Mouse (Mus musculus) urinary bladder, postnatal 36 days (tissue): ENCODE data around the gene Acp2.
"Not testable (repeated sequence)": the region's sequence is repeated elsewhere in the genome, so short reads cannot be mapped to it uniquely, and the experiment has no call there.

ENCODE experiments used
- DNase-seq, 2 experiments: peaks; one replicate each; pipeline ENCODE4 v3.0.0; 2022; ENCODE audit warnings: low spot score in 2 of 2, mixed read lengths in 1 of 2

Acp2 gene

DNA sequence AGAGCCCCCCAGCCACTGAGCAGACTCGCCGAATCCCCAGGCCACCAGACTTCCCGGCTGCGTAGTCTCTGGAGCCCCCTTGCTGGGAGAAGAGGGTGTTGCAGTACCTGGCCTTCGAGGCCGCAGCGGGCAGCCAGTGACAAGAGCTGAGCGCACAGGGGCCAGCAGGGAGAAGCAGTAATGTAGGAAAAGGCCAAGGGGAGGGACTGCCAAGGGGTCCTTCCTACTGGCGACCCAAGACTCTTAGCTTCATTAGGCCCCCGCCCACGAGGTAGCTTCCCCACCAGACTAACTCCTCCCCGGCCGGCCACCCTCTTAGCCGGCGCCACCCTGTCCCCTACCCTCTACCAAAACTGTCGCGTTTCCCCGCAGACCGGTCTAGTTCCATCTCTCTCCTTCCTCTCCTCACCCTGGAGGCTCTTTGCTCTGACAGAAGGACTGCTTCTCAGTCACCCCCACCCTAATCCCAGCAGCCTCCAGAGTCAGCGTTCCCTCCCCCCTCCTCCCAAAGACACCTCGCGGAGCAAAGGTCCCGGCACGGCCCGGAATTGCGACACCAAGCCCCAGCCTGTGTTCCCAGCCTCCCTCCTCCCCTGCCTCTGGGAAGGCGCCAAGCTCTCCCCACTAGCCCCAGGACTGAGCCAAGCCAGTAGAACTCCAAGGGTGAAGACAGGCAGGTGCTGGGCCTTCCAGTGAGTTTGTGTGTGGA lies 7.9 kb upstream of the Acp2 start:
- peak; percentile 79 to 92 for DNase-seq

GRCm38 (mm10) chr2:91196577-91197001 lies 6.1 kb upstream of the Acp2 start:
- DNase-seq: peak in 1 of 2 experiments; percentile 38

DNA sequence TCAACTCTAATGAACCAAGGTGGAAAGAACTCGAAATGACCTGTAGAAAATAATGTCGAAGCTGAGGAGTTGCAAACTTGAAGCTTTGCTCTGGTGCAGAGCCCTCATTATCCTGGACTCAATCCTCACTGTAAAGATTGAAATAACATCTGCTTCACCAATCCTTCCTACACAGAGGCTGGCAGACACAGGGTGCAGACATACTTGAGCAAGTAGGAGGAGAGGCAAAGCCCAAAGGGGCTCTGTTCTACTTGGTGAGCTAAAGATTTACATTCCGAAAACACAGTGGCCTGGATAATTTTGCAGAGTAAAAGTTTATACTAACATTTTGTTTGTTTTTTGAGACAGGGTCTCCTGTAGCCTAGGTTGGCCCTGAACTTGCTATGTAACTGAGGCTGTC lies 3.8 kb upstream of the Acp2 start:
- no peak for DNase-seq

DNA sequence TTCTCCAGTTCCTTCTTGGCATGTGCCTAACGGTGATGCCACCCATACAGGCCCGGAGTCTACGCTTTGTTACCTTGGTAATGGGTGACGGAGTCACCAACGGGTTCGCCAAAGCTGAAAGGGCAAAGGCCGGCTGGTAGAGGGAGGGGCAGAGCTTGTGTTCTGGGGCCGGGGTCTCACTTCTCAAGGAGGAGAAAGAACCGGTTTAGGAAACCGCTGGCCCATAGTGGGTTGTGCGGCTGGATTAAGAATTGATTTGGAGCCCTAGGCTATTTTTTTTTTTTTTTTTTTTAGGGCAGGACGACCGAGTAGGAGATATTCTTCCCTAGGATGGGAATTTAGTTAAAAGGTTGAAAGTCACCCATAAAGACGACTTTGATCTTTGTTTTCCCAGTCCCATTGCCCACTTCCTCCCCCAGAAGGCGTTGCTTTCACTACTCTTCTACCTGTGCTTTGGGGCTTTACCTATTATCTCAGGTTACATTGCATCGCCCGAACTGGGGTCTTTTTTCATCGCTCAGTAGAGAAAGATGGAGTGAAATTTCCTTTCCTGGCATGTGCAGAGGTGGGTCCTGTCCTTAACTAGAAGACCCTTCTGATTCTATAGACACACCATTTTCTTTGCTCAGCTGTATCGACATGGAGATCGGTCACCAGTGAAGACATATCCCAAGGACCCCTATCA lies 429 bp downstream of the Acp2 start:
- DNase-seq: no peak

DNA sequence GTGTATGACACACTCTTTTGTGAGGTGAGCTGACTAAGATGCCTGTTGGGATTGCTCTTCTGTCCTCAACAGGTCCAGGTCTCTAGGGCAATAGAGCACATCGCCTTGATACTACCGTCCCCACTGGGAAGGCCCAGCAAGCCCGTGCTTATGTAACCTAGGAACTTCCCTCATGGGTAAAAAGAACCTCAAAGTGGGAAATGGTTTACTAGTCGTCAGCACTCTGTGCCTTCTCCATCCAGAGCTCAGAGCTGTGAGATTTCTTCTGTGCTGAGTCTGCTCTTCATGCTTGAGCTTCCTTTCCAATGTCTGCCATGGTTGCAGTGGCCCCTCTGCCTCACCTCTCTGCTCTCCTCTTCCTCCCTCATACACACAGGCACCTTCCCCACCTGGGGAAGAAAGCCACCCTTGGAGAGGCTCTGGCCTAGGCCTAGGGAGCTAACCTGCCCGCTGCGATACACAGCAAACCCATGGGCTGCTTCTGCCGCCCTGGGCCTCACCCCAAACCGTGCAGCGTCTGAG lies 3.6 kb downstream of the Acp2 start:
- DNase-seq: no peak

DNA sequence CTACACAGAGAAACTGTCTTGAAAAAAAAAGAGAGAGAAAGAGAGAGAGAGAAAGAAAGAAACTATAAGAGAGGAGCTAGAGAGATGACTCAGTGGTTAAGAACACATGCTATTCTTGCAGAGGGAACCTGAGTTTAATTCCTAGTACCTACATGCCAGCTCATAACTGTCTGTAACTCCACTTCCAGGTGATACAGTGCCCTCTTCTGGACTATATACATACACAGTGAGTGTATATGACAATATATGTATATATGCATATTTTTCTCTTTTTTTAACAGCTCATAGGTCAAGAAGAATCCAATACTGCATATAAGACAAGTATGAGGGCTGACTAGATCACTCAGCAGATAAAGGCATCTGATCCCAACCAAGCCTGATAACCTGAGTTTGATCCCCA lies 10.6 kb downstream of the Acp2 start:
- no peak for DNase-seq

- DNase-seq: no peak
Observed at GRCm38 (mm10) chr2:91217032-91217431, 14.3 kb downstream of the Acp2 start.

DNA sequence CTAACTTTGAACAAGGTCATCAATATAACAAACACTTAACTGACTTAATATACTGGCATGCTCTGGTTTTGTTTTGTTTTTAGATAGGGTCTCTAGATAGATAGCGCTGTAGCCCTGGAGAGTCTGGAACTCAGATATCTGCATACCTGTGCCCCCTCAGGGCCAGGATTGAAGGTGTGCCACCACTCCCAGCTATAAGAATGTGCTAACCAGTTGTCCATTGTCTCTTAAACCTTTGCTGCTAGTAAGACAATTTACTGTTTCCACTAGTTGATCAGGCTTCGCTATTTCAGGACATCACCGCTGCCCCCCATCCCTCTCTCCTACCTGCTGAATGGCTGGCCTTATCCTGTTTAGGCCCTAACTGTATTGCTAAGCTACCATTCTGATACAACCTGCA lies 17.8 kb downstream of the Acp2 start:
- DNase-seq: no peak

- no peak for DNase-seq
Observed at GRCm38 (mm10) chr2:91223614-91224013, 20.9 kb downstream of the Acp2 start.

GRCm38 (mm10) chr2:91229735-91230134 lies 27.1 kb downstream of the Acp2 start:
- DNase-seq: no peak

GRCm38 (mm10) chr2:91236601-91237510 lies 34.2 kb downstream of the Acp2 start, which contains the start of gene Ddb2:
Ddb2 (minus strand) TSS chr2:91236982.
- DNase-seq: peak; percentile 80 to 92

GRCm38 (mm10) chr2:91237511-91238080 lies 34.9 kb downstream of the Acp2 start:
- not testable (repeated sequence) for DNase-seq

DNA sequence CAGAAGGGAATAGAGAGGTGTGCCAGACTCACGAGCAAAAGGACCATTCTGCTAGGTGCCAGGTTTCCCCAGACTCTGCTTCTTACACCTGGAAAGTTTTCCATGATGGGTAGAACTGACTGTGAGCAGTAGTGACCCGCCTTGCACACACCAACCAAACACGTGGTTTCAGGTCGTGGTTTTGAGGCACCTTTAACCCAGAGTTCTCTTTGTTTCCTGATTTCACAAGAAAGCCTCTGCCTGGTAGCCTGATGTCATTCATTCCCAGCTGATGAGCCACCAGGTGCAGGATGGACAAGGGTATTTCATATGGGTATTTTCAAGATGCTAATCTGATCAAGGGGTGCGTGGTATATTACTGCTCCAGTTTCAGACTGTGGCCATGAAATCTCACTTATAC lies 39.9 kb downstream of the Acp2 start:
- peak in 1 of 2 experiments; percentile 25 for DNase-seq

DNA sequence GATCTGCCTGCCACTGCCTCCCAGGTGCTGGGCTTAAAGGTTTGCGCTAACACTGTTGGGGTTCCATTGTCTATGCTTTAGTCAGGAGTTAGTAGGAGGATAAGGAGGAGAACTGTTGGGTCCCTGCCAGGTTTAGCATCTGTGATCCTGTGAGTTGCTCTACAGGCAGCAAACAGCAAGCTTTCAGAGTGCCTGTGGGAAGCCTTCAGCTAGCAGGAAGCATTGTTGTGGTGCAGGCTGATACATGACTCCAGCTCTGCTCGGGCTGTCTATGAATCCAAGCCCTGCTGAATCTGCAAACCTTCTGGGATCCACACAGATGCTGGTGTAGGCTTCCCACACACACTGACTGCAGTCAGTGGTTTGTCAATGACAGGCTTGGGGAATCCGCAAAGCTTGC lies 40.7 kb downstream of the Acp2 start:
- DNase-seq: no peak

- DNase-seq: no peak
Observed at GRCm38 (mm10) chr2:91244557-91245228, 42.0 kb downstream of the Acp2 start.

- DNase-seq: no peak
Observed at GRCm38 (mm10) chr2:91248366-91248765, 45.7 kb downstream of the Acp2 start.

DNA sequence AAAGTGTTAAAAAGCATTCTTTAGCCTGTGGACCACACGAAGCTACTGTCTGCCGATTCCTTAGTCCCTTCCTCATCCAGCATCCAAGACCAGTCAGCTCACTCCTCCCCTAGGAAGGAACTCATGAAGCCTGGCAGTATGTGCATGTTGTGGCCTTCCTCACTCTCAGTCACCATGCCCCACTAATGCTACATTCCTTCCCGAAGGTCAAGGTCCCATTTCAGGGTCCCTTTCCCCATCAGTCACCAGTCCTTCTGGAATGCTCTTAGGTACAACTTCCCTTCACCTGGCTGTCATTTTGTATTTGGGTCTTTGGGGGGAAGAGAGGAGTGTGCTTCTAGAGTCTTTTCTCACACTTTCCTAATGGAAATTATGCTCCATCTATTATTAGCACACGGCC lies 49.3 kb downstream of the Acp2 start:
- DNase-seq: no peak

- DNase-seq: no peak
Observed at GRCm38 (mm10) chr2:91252512-91252911, 49.8 kb downstream of the Acp2 start.

GRCm38 (mm10) chr2:91254725-91255380 lies 52.2 kb downstream of the Acp2 start:
- DNase-seq: no peak

DNA sequence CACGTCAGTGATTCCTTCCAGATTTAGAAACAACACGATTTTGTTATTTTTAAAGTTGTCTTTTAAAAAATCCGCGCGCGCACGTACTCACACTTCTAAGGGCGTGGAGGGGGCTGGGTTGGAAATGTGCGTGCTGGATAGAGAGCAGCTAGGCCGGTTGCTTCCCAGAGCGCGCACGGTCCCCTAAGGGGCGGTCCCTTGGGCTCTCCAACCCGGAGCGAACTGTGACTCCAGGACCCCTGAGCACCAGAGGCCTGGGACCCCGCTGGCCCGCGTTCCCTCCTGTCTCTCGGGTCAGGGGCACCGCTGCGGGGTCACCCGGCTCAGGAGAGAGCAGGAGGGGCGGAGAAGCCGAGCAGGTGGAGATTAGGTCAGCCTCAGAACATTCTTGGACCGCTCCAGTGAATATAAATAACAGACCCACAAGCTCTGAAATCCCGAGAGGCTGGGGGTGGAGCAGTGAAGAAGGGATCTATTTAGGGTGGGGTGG lies 53.0 kb downstream of the Acp2 start, which contains the start of gene Pacsin3:
Pacsin3 (plus strand) TSS at position 294 of the 490 bp plus-strand sequence.
- DNase-seq: no peak
